Mouse (Mus musculus) heart, adult 2 months (tissue): Measurements from ENCODE around the gene Rbpj.

ENCODE experiments used
- EP300 ChIP-seq: fragments of 200-500 bp; IDR thresholded peaks from 2 replicates; pipeline ENCODE4 v1.6.1; 2011; ENCODE audit warnings: low read depth, low read length, control low read depth; ENCODE audit not compliant: insufficient read depth
- POLR2A ChIP-seq: fragments of 200-500 bp; IDR thresholded peaks from 2 replicates; pipeline ENCODE4 v1.6.1; 2011; ENCODE audit warnings: mild to moderate bottlenecking, low read depth, low read length, control low read depth; ENCODE audit not compliant: insufficient read depth

- TF ChIP-seq POLR2A (no peak), EP300 (no peak)
Measured at GRCm38 (mm10) chr5:53444030-53444429, 21.9 kb upstream of the Rbpj start.
